Mouse (Mus musculus): ENCODE measurements around the gene Chka. TPM values are rescaled to one million over a fixed set of nuclear protein-coding genes. Genes with fewer than 3 reads are reported as not detected.

The Chka gene
- polyA plus RNA-seq, 1 experiment from 2014 or later = 54.7 TPM

GRCm38 (mm10) chr19:3942986-3943735, 91.6 kb downstream of the Chka start:
- Histone ChIP-seq H3K9ac (no peak overlapping the region), H3K9me3 (ENCODE audit: control insufficient read depth, low read length) (no peaks in the 10 kb centered on the region), H3K4me2 (replicated peaks) (0 out of 2 replicates have a peak overlapping the region, but pooled peaks have one; percentile 10), H3K27ac (no peak overlapping the region), H3K4me3 (replicated peaks; ENCODE audit: low read length) (no peak overlapping the region), H3K27me3 (ENCODE audit: control insufficient read depth, insufficient read depth, low read length) (peaks cover 6% of the 10 kb centered on the region; the same call in 1 of the 2 replicates), H3K36me3 (replicated peaks; ENCODE audit: control insufficient read depth, insufficient read depth) (no peaks in the 10 kb centered on the region), H3K4me1 (replicated peaks; ENCODE audit: control insufficient read depth, insufficient read depth, low read length) (no peaks in the 10 kb centered on the region)
- no peak for ATAC-seq (ENCODE audit: low FRiP score)
- WGBS = 23% methylated on average over 27 of the region's 27 CpGs
- DNase-seq (ENCODE audit: low spot score) = no peak

Other genes starting within 250 kb of the Chka start
- 1.4 and 1.8 TPM in 2 replicates for gene Lrp5, start 165.2 kb upstream of the Chka start, polyA plus RNA-seq (2014; fragmentation: Nextera tagmentation; extraction: Ambion mirVana)
- gene 1810055G02Rik, start 143.5 kb upstream of the Chka start, polyA plus RNA-seq (2014; fragmentation: Nextera tagmentation; extraction: Ambion mirVana) = 34.0 and 38.1 TPM in 2 replicates
- gene Kmt5b, start 84.4 kb upstream of the Chka start, polyA plus RNA-seq (2014; fragmentation: Nextera tagmentation; extraction: Ambion mirVana) = 56.9 and 57.9 TPM in 2 replicates
- 11.6 and 13.3 TPM in 2 replicates for gene Tcirg1, start 55.4 kb downstream of the Chka start, polyA plus RNA-seq (2014; fragmentation: Nextera tagmentation; extraction: Ambion mirVana)
- gene Ndufs8, start 61.0 kb downstream of the Chka start, polyA plus RNA-seq (2014; fragmentation: Nextera tagmentation; extraction: Ambion mirVana) = 310 and 332 TPM in 2 replicates
- gene Aldh3b1, start 78.0 kb downstream of the Chka start, polyA plus RNA-seq (2014; fragmentation: Nextera tagmentation; extraction: Ambion mirVana) = 2.4 and 3.3 TPM in 2 replicates
- gene Unc93b1, start 83.4 kb downstream of the Chka start, polyA plus RNA-seq (2014; fragmentation: Nextera tagmentation; extraction: Ambion mirVana) = 9.7 and 10.4 TPM in 2 replicates
- gene Aldh3b3, start 106.9 kb downstream of the Chka start, polyA plus RNA-seq (2014; fragmentation: Nextera tagmentation; extraction: Ambion mirVana) = not detected in 2 replicates
- 0.13 and 0.32 TPM in 2 replicates for gene Aldh3b2, start 120.6 kb downstream of the Chka start, polyA plus RNA-seq (2014; fragmentation: Nextera tagmentation; extraction: Ambion mirVana)
- gene Acy3, start 134.8 kb downstream of the Chka start, polyA plus RNA-seq (2014; fragmentation: Nextera tagmentation; extraction: Ambion mirVana) = 2.1 and 3.6 TPM in 2 replicates
- gene Tbx10, start 141.0 kb downstream of the Chka start, polyA plus RNA-seq (2014; fragmentation: Nextera tagmentation; extraction: Ambion mirVana) = 0.46 TPM in 2 replicates
- 23.5 TPM in 2 replicates for gene Nudt8, start 148.8 kb downstream of the Chka start, polyA plus RNA-seq (2014; fragmentation: Nextera tagmentation; extraction: Ambion mirVana)
- gene Gm49405, start 148.9 kb downstream of the Chka start, polyA plus RNA-seq (2014; fragmentation: Nextera tagmentation; extraction: Ambion mirVana) = 2.7 and 3.4 TPM in 2 replicates
- 4.1 and 5.0 TPM in 2 replicates for gene Doc2g, start 151.5 kb downstream of the Chka start, polyA plus RNA-seq (2014; fragmentation: Nextera tagmentation; extraction: Ambion mirVana)
- gene Ndufv1, start 161.0 kb downstream of the Chka start, polyA plus RNA-seq (2014; fragmentation: Nextera tagmentation; extraction: Ambion mirVana) = 242 and 259 TPM in 2 replicates
- gene Gstp1, start 186.2 kb downstream of the Chka start, polyA plus RNA-seq (2014; fragmentation: Nextera tagmentation; extraction: Ambion mirVana) = 477 and 497 TPM in 2 replicates
- 1.7 TPM in 1 of 2 replicates, not detected in the other for gene Gstp2, start 194.2 kb downstream of the Chka start, polyA plus RNA-seq (2014; fragmentation: Nextera tagmentation; extraction: Ambion mirVana)
- not detected in 2 replicates for gene Gstp3, start 207.8 kb downstream of the Chka start, polyA plus RNA-seq (2014; fragmentation: Nextera tagmentation; extraction: Ambion mirVana)
- not detected in 2 replicates for gene Cabp2, start 229.8 kb downstream of the Chka start, polyA plus RNA-seq (2014; fragmentation: Nextera tagmentation; extraction: Ambion mirVana)
- gene Cdk2ap2, start 245.4 kb downstream of the Chka start, polyA plus RNA-seq (2014; fragmentation: Nextera tagmentation; extraction: Ambion mirVana) = 79.2 and 82.1 TPM in 2 replicates
- gene Pitpnm1, start 248.2 kb downstream of the Chka start, polyA plus RNA-seq (2014; fragmentation: Nextera tagmentation; extraction: Ambion mirVana) = 70.0 and 74.7 TPM in 2 replicates